Mouse (Mus musculus): ENCODE results near the gene Clic1. TPM values are rescaled to one million over a fixed set of nuclear protein-coding genes. Genes with fewer than 3 reads are reported as not detected.
A peak's percentile ranks its signal among the peaks of the same experiment; 100 is the strongest.

Clic1 gene
- total and polyA plus RNA-seq, 3 experiments, result 32.5 to 44.4 (median 33.1) TPM

DNA sequence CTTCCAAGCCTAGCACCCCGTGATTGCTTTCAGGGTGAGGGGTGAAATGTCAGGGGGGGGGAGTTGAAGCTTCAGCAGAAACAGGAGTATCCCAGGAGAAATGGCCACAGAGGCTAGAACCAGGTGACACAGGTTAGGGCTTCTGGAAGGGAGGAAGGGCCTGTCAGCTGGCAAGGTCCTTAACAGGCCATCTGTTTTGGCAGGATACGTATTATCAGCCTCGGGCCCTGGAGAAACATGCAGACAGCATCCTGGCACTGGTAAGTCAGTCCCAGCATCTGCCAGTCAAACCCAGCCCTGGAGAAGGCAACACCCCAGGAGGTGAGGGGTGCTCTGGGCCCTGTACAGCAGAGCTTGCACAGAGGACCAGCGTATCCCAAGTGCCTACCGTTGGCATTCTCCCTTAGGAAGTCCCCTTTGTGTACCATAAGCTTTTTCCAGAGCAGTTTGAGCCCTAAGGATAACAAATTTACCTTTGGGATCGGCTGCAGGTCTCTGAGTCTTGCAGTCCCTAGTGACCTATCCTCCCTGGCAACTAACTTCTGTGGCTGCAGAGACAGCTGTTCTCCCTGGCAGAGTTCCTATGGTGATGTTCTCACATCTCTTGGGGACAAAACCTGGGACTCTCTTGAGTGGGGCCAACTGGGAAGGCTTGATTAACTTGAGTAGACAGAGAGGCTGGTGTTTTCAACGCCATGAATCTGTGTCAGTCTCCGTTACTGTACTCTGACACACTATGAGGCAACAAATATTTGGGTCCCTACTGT lies 40.6 kb downstream of the Clic1 start:
- Histone ChIP-seq H3K9ac (ENCODE audit: low read depth, low read length) (peak overlapping the region; percentile 11), H3K27me3 (ENCODE audit: control insufficient read depth, insufficient read depth, low read length) (no peaks in the 10 kb centered on the region), H3K4me1 (ENCODE audit: control insufficient read depth, insufficient read depth, low read length) (peaks cover 1% of the 10 kb centered on the region; the same call in 1 of the 2 replicates), H3K4me3 (peak overlapping the region; percentile 95), H3K79me2 (replicated peaks; ENCODE audit: control insufficient read depth, insufficient read depth, low read length) (no peaks in the 10 kb centered on the region), H3K36me3 (ENCODE audit: control insufficient read depth, insufficient read depth, low read length) (no peaks in the 10 kb centered on the region), H3K27ac (peak overlapping the region; percentile 99)
- peak; percentile 42 to 43 for DNase-seq
- WGBS, result 32% methylated on average over 8 of the region's 8 CpGs
- no peak for TF ChIP-seq CTCF (IDR thresholded peaks at IDR 0.05)
- no peak for TF ChIP-seq POLR2A (IDR thresholded peaks at IDR 0.05; ENCODE audit: insufficient read depth, low read depth, low read length)
- TF ChIP-seq EP300 (IDR thresholded peaks at IDR 0.05; ENCODE audit: insufficient read depth, low read depth, low read length), result no peak
- intact Hi-C loops (cut with DNase I), result loop anchor here (2.0 kb wide), 1 partner anchor 30 kb away; the partner anchor contains the start of gene Gpank1

- H3K27me3 ChIP-seq (ENCODE audit: control insufficient read depth, insufficient read depth, low read length), result no peaks in the 10 kb centered on the region
- 82% methylated on average over 14 of the region's 14 CpGs for WGBS
- H3K27ac ChIP-seq, result no peak overlapping the region
- H3K4me1 ChIP-seq (ENCODE audit: control insufficient read depth, insufficient read depth, low read length), result peaks cover 1% of the 10 kb centered on the region; the same call in 1 of the 2 replicates
- intact Hi-C loops (cut with DNase I), result no loop called here
- no peak for DNase-seq
- H3K9ac ChIP-seq (ENCODE audit: low read depth, low read length), result no peak overlapping the region
- no peak overlapping the region for H3K4me3 ChIP-seq
- H3K36me3 ChIP-seq (ENCODE audit: control insufficient read depth, insufficient read depth, low read length), result no peaks in the 10 kb centered on the region
- no peaks in the 10 kb centered on the region for H3K79me2 ChIP-seq (replicated peaks; ENCODE audit: control insufficient read depth, insufficient read depth, low read length)
- TF ChIP-seq CTCF (IDR thresholded peaks at IDR 0.05), result no peak
These were observed 42.8 kb downstream of the Clic1 start for GRCm38 (mm10) chr17:35092403-35093198.

- no peak overlapping the region for H3K9ac ChIP-seq (ENCODE audit: low read depth, low read length)
- H3K27me3 ChIP-seq (ENCODE audit: control insufficient read depth, insufficient read depth, low read length), result no peaks in the 10 kb centered on the region
- WGBS, result 73% methylated on average over 15 of the region's 15 CpGs
- TF ChIP-seq EP300 (IDR thresholded peaks at IDR 0.05; ENCODE audit: insufficient read depth, low read depth, low read length) (no peak), CTCF (IDR thresholded peaks at IDR 0.05) (no peak), POLR2A (IDR thresholded peaks at IDR 0.05; ENCODE audit: insufficient read depth, low read depth, low read length) (no peak)
- DNase-seq, result no peak
- H3K36me3 ChIP-seq (ENCODE audit: control insufficient read depth, insufficient read depth, low read length), result no peaks in the 10 kb centered on the region
- no peak overlapping the region for H3K27ac ChIP-seq
- H3K4me1 ChIP-seq (ENCODE audit: control insufficient read depth, insufficient read depth, low read length), result peaks cover 1% of the 10 kb centered on the region; the same call in 1 of the 2 replicates
- intact Hi-C loops (cut with DNase I), result no loop called here
- no peaks in the 10 kb centered on the region for H3K79me2 ChIP-seq (replicated peaks; ENCODE audit: control insufficient read depth, insufficient read depth, low read length)
- no peak overlapping the region for H3K4me3 ChIP-seq
These were observed 45.0 kb downstream of the Clic1 start for GRCm38 (mm10) chr17:35094475-35095365.

- H3K36me3 ChIP-seq (ENCODE audit: control insufficient read depth, insufficient read depth, low read length), result no peaks in the 10 kb centered on the region
- 85% methylated on average over 12 of the region's 12 CpGs for WGBS
- no peaks in the 10 kb centered on the region for H3K79me2 ChIP-seq (replicated peaks; ENCODE audit: control insufficient read depth, insufficient read depth, low read length)
- DNase-seq, result no peak
- no peak overlapping the region for H3K27ac ChIP-seq
- intact Hi-C loops (cut with DNase I), result no loop called here
- no peaks in the 10 kb centered on the region for H3K4me1 ChIP-seq (ENCODE audit: control insufficient read depth, insufficient read depth, low read length)
- TF ChIP-seq CTCF (IDR thresholded peaks at IDR 0.05) (no peak), EP300 (IDR thresholded peaks at IDR 0.05; ENCODE audit: insufficient read depth, low read depth, low read length) (no peak), POLR2A (IDR thresholded peaks at IDR 0.05; ENCODE audit: insufficient read depth, low read depth, low read length) (no peak)
- no peaks in the 10 kb centered on the region for H3K27me3 ChIP-seq (ENCODE audit: control insufficient read depth, insufficient read depth, low read length)
- no peak overlapping the region for H3K9ac ChIP-seq (ENCODE audit: low read depth, low read length)
- H3K4me3 ChIP-seq, result no peak overlapping the region
These were observed 46.8 kb downstream of the Clic1 start for GRCm38 (mm10) chr17:35096597-35096996.

DNA sequence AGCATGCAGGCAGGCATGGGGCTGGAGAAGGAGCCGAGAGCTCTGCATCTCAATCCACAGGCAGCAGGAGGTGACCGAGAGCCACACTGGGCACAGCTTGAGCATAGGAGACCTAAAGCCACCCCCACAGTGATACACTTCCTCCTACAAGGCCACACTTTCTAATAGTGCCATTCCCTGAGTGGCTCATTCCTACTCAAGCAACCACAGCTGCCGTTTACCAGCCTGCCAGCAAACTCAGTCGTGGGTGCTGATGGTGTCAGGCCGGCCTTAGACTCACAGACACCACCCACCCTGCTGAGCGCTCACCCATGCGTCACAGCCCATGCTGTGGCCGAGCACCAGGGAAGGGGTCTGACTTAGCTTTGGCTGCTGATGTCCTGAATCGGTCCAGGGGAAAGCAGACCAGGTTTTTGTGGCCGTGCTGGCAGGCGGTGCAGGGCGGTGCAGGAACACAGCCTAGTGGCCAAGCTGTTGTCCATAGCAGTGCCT lies 47.4 kb downstream of the Clic1 start:
- 84% methylated on average over 12 of the region's 12 CpGs for WGBS
- Histone ChIP-seq H3K79me2 (replicated peaks; ENCODE audit: control insufficient read depth, insufficient read depth, low read length) (no peaks in the 10 kb centered on the region), H3K27me3 (ENCODE audit: control insufficient read depth, insufficient read depth, low read length) (no peaks in the 10 kb centered on the region), H3K4me3 (no peak overlapping the region), H3K36me3 (ENCODE audit: control insufficient read depth, insufficient read depth, low read length) (no peaks in the 10 kb centered on the region), H3K9ac (ENCODE audit: low read depth, low read length) (no peak overlapping the region), H3K27ac (no peak overlapping the region), H3K4me1 (ENCODE audit: control insufficient read depth, insufficient read depth, low read length) (no peaks in the 10 kb centered on the region)
- no peak for DNase-seq
- intact Hi-C loops (cut with DNase I), result no loop called here
- no peak for TF ChIP-seq EP300 (IDR thresholded peaks at IDR 0.05; ENCODE audit: insufficient read depth, low read depth, low read length)
- TF ChIP-seq CTCF (IDR thresholded peaks at IDR 0.05), result peak; percentile 39
